Mouse (Mus musculus) hindbrain, postnatal 0 days (tissue): ENCODE results near the gene Cfp. TPM values are rescaled to one million over a fixed set of nuclear protein-coding genes. Genes with fewer than 3 reads are reported as not detected.

Experiments
- ATAC-seq: fragments of 200-750 bp; cut with Nextera tagmentation; 2 replicates; pipeline ENCODE4 v1.8.0; 2017; ENCODE audit warnings: mild to moderate bottlenecking, moderate TSS enrichment, moderate library complexity
- DNase-seq: peaks from one replicate; pipeline ENCODE4 v3.0.0-alpha.2; 2015; ENCODE audit warnings: low spot score
- H3K27ac ChIP-seq: fragments of 300-500 bp; sonication (generic); 2 replicates; pipeline ENCODE4 v1.5.1; 2014; ENCODE audit warnings: mild to moderate bottlenecking
- H3K27me3 ChIP-seq: fragments of 300-500 bp; sonication (generic); 2 replicates; pipeline ENCODE4 v1.6.1; 2014; ENCODE audit warnings: low read length, mixed read lengths; ENCODE audit not compliant: insufficient read depth
- H3K36me3 ChIP-seq: fragments of 300-500 bp; sonication (generic); 2 replicates; pipeline ENCODE4 v1.6.1; 2014; ENCODE audit warnings: low read length, mixed read lengths; ENCODE audit not compliant: insufficient read depth
- H3K4me1 ChIP-seq: fragments of 300-500 bp; sonication (generic); 2 replicates; pipeline ENCODE4 v1.6.1; 2014; ENCODE audit warnings: antibody characterized with exemption, low read length, mixed read lengths; ENCODE audit not compliant: insufficient read depth
- H3K4me2 ChIP-seq: fragments of 300-500 bp; sonication (generic); 2 replicates; pipeline ENCODE4 v1.6.1; 2014; ENCODE audit warnings: low read depth, mild to moderate bottlenecking, low read length, moderate library complexity, mixed read lengths
- H3K4me3 ChIP-seq: fragments of 300-500 bp; sonication (generic); 2 replicates; pipeline ENCODE4 v1.5.1; 2014; ENCODE audit warnings: low read length
- H3K9ac ChIP-seq: fragments of 300-500 bp; sonication (generic); replicated peaks from 2 replicates; pipeline ENCODE4 v1.6.1; 2014; ENCODE audit warnings: mild to moderate bottlenecking, low read length, moderate library complexity, mixed read lengths
- H3K9me3 ChIP-seq: fragments of 300-500 bp; sonication (generic); 2 replicates; pipeline ENCODE4 v1.6.1; 2016; ENCODE audit warnings: low read length, mixed read lengths
- CTCF ChIP-seq: IDR thresholded peaks from 2 replicates; pipeline ENCODE4 v1.5.1; 2016; ENCODE audit warnings: antibody characterized with exemption, control low read depth, low read depth
- WGBS: fragments of 180-500 bp; shearing (Covaris S2); extraction: QIAGEN DNeasy Blood & Tissue Kit; methylation state at CpG from one replicate; pipeline ENCODE4 v1.1.7; 2014; 5-methylcytosine and 5-hydroxymethylcytosine counted together
- polyA plus RNA-seq: library from polyadenylated mRNA; unstranded; fragments of >200 nt; fragmentation: Nextera tagmentation; extraction: Ambion mirVana; gene quantifications from 2 replicates; pipeline ENCODE4 v1.2.1, GENCODE M21; 2015
- total RNA-seq: library from RNA; depleted of rRNA; stranded (reverse); fragments of >200 nt; gene quantifications from 2 replicates; pipeline ENCODE4 v1.2.3, GENCODE M21; 2014

Gene Cfp
- total and polyA plus RNA-seq, 2 experiments from 2014 or later, result 2.9 to 10.2 TPM

DNA sequence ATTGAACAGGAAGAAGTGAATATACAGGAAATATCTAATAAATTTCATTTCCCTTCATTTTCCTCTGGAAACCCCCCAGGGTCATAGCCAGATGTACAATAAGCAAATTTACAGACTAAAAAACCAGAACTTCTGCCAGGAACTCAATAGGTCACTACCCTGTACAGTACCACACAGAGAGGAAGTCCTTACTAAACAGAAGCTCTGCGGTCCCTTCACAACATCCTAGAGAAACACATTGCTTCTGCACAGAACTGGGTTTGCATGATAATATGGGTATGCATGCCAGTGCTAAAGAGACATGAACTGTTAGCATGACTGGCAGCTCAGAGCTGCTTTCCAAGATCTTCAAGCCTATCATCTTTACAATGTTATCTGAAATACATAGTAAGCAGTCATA lies 1.5 kb downstream of the Cfp start:
- Histone ChIP-seq H3K9me3 (no peaks in the 10 kb centered on the region), H3K4me3 (no peak overlapping the region), H3K36me3 (peaks cover 4% of the 10 kb centered on the region; the same call in 1 of the 2 replicates), H3K27me3 (no peaks in the 10 kb centered on the region), H3K4me2 (no peak overlapping the region), H3K4me1 (no peaks in the 10 kb centered on the region), H3K9ac (no peak overlapping the region), H3K27ac (no peak overlapping the region)
- WGBS, result 97% methylated on average over 1 of the region's 1 CpGs
- TF ChIP-seq CTCF, result no peak
- ATAC-seq, result no peak
- no peak for DNase-seq

DNA sequence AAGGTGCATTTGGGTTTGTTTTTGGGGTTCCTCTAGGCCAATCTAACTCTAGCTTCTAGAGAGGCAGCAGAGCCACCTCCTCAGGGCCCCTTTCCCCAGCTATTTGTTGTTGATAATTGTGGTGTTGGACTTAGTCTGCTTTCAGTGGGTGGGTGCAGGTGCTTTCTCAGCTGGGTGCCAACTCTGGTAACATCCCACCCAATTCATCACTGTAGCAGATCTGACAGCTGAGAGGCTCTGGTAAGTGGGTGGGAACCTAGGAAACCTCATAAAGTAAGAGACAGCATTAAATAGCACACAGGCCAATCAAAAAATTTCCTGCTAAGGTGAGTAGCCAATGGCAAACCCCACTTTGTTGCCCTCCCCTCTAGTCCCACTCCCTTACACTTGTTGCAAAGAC lies 6.4 kb downstream of the Cfp start:
- DNase-seq, result no peak
- H3K36me3 ChIP-seq, result peaks cover 4% of the 10 kb centered on the region; the same call in 1 of the 2 replicates
- no peak for ATAC-seq
- H3K4me1 ChIP-seq, result no peaks in the 10 kb centered on the region
- H3K9ac ChIP-seq, result no peak overlapping the region
- no peaks in the 10 kb centered on the region for H3K27me3 ChIP-seq
- no peaks in the 10 kb centered on the region for H3K9me3 ChIP-seq
- TF ChIP-seq CTCF, result no peak
- H3K4me2 ChIP-seq, result no peak overlapping the region
- H3K4me3 ChIP-seq, result no peak overlapping the region
- H3K27ac ChIP-seq, result no peak overlapping the region

DNA sequence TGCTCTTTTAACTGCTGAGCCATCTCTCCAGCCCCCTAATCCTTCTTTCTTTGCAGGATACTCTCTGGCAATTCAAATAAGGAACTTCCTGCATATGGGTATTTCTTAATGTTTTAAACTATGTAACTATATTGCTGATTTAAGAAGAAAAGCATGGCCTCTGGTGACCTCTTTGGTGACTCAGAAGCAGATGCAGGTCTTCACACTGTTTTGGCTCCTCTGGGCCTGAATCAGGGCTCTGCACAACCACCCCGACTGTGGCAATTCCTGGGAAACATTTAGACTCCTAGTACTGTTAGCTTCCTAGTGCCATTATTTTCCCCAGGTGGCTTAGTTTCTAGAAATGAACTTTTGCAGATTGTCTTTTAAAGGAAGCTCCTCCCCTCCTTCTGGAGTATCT lies 7.8 kb downstream of the Cfp start:
- H3K4me3 ChIP-seq, result no peak overlapping the region
- H3K4me2 ChIP-seq, result no peak overlapping the region
- no peaks in the 10 kb centered on the region for H3K27me3 ChIP-seq
- 56% methylated on average over 1 of the region's 1 CpGs for WGBS
- H3K27ac ChIP-seq, result no peak overlapping the region
- DNase-seq (no peak), ATAC-seq (no peak)
- no peak overlapping the region for H3K9ac ChIP-seq
- peaks cover 4% of the 10 kb centered on the region; the same call in 1 of the 2 replicates for H3K36me3 ChIP-seq
- no peak for TF ChIP-seq CTCF
- H3K9me3 ChIP-seq, result no peaks in the 10 kb centered on the region
- H3K4me1 ChIP-seq, result 0 out of 2 replicates have a peak, but pooled peaks cover 1% of the 10 kb centered on the region

GRCm38 (mm10) chrX:20921366-20921765 lies 10.0 kb downstream of the Cfp start:
- H3K27ac ChIP-seq, result peak overlapping the region; percentile 45; the same call in 1 of the 2 replicates
- no peak for TF ChIP-seq CTCF
- 44% methylated on average over 5 of the region's 5 CpGs for WGBS
- peak; percentile 28 for ATAC-seq
- H3K9me3 ChIP-seq, result no peaks in the 10 kb centered on the region
- peak overlapping the region; percentile 57 for H3K4me2 ChIP-seq
- no peaks in the 10 kb centered on the region; the same call in 1 of the 2 replicates for H3K36me3 ChIP-seq
- 0 out of 2 replicates have a peak, but pooled peaks cover 3% of the 10 kb centered on the region for H3K4me1 ChIP-seq
- no peaks in the 10 kb centered on the region for H3K27me3 ChIP-seq
- H3K9ac ChIP-seq, result no peak overlapping the region
- no peak for DNase-seq
- H3K4me3 ChIP-seq, result peak overlapping the region; percentile 62

DNA sequence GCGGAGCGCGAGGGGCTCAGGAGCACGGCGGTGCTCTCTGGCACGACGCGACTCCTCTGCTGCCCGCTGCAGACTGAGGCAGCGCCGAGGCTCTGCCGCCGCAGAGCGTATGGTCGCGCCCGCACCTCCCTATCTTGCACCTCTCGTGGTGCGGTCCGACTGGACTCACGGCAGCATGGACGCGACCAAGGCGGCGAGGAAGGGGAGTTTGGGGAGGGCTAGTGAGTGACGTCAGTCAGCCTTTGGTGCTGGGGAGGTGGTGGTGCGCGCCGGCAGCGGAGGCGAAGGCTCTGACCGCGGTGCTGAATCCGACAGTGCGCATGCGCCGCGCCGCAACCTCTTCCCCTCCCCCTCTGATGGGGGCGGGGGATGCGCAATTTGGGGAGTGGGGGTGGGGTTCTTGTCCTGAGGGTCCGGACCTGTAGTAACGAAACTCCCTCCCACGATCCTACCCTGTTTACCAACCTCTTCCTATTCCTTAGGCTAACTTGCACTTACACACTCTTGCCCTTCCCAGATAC lies 10.5 kb downstream of the Cfp start, which contains the start of gene Syn1:
Syn1 (minus strand) TSS at position 161 of the 521 bp plus-strand sequence.
- no peak for TF ChIP-seq CTCF
- Histone ChIP-seq H3K27ac (peak within 1 kb of the TSS; percentile 77), H3K4me3 (peak within 1 kb of the TSS; percentile 62), H3K4me1 (0 out of 2 replicates have a peak, but pooled peaks cover 3% of the 10 kb centered on the region), H3K27me3 (no peaks in the 10 kb centered on the region), H3K36me3 (no peaks in the 10 kb centered on the region), H3K4me2 (peak within 1 kb of the TSS; percentile 57), H3K9ac (peak within 1 kb of the TSS; percentile 63), H3K9me3 (no peaks in the 10 kb centered on the region)
- ATAC-seq, result peak; percentile 97
- peak; percentile 93 for DNase-seq
- 23% methylated on average over 38 of the region's 44 CpGs for WGBS

DNA sequence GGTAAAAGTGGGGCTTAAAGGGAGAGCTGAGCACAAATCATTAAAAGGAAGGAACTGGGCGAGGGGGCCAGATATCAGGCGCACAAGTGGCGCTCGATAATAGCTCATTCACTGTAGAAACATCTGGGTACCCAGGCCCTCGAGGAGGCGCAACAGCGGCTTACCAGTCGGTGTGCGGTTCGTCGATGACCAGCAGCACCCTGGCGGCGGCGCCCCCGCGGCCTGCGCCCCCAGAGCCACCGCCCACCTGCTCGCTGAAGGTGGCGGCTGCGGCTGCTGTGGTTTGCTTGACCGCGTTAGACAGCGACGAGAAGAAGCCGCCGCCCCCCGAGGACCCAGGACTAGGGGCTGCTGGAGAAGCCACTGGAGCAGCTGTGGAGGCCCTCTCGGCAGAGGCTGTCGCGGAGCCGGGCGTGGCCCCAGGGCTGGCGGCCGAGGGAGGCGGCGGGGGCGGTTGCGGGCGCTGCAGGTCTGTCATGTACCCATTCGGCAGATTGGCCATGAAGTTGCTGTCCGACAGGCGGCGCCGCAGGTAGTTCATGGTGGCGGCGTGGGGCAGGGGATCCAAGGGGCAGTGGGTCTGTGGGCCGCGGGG lies 11.0 kb downstream of the Cfp start:
- H3K4me2 ChIP-seq, result peak overlapping the region; percentile 57
- 0 out of 2 replicates have a peak, but pooled peaks cover 3% of the 10 kb centered on the region for H3K4me1 ChIP-seq
- TF ChIP-seq CTCF, result peak; percentile 4; the same call in 1 of the 2 replicates
- H3K36me3 ChIP-seq, result no peaks in the 10 kb centered on the region
- H3K27ac ChIP-seq, result peak overlapping the region; percentile 77
- H3K9me3 ChIP-seq, result no peaks in the 10 kb centered on the region
- WGBS, result 32% methylated on average over 48 of the region's 49 CpGs
- DNase-seq, result peak; percentile 19
- peak overlapping the region; percentile 62 for H3K4me3 ChIP-seq
- no peaks in the 10 kb centered on the region for H3K27me3 ChIP-seq
- ATAC-seq, result peak; percentile 52
- H3K9ac ChIP-seq, result peak overlapping the region; percentile 63

DNA sequence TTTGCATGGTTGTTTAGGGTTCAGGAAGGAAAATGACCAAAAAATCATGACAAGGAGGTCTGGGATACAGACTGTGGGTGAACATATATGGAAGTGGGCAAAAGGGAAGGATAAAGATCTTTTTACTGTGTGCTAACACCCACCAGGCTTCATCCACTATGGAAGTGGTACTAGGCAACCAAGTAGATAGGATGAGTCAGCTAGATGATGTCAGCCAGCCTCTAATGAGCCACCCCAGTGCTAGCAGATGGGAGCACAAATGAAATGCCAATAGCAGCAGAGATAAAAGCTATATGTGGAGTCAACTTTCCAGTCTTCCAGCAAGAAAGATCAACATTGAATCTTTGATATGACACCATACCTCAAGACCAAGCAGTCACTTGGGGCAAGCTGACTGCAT lies 16.3 kb downstream of the Cfp start:
- TF ChIP-seq CTCF, result no peak

More for the DNA sequence above, 16.3 kb downstream of the Cfp start:
- DNase-seq (no peak), ATAC-seq (no peak)
- Histone ChIP-seq H3K4me2 (no peak overlapping the region), H3K4me1 (0 out of 2 replicates have a peak, but pooled peaks cover 3% of the 10 kb centered on the region), H3K4me3 (no peak overlapping the region), H3K27ac (no peak overlapping the region), H3K36me3 (no peaks in the 10 kb centered on the region), H3K9me3 (no peaks in the 10 kb centered on the region), H3K27me3 (no peaks in the 10 kb centered on the region), H3K9ac (no peak overlapping the region)
